Mouse (Mus musculus) kidney, embryonic 15.5 days (tissue): ENCODE results near the gene Slc38a9. TPM values are rescaled to one million over a fixed set of nuclear protein-coding genes. Genes with fewer than 3 reads are reported as not detected.

Experiments used
- ATAC-seq: fragments of 200-750 bp; cut with Nextera tagmentation; replicated peaks from 2 replicates; pipeline ENCODE4 v1.8.0; 2017; ENCODE audit warnings: moderate TSS enrichment; ENCODE audit not compliant: low FRiP score
- H3K27ac ChIP-seq: fragments of 300-500 bp; sonication (generic); 2 replicates; pipeline ENCODE4 v1.5.1; 2015; ENCODE audit warnings: mild to moderate bottlenecking, inconsistent platforms
- H3K27me3 ChIP-seq: fragments of 300-500 bp; sonication (generic); 2 replicates; pipeline ENCODE4 v1.6.1; 2015; ENCODE audit warnings: inconsistent platforms
- H3K36me3 ChIP-seq: fragments of 300-500 bp; sonication (generic); 2 replicates; pipeline ENCODE4 v1.6.1; 2015; ENCODE audit warnings: inconsistent platforms
- H3K4me1 ChIP-seq: fragments of 300-500 bp; sonication (generic); 2 replicates; pipeline ENCODE4 v1.6.1; 2015; ENCODE audit warnings: inconsistent platforms
- H3K4me2 ChIP-seq: fragments of 300-500 bp; sonication (generic); 2 replicates; pipeline ENCODE4 v1.6.1; 2015; ENCODE audit warnings: moderate library complexity, mild to moderate bottlenecking, inconsistent platforms
- H3K4me3 ChIP-seq: fragments of 300-500 bp; sonication (generic); replicated peaks from 2 replicates; pipeline ENCODE4 v1.5.1; 2015; ENCODE audit warnings: mild to moderate bottlenecking, inconsistent platforms
- H3K9ac ChIP-seq: fragments of 300-500 bp; sonication (generic); 2 replicates; pipeline ENCODE4 v1.6.1; 2015; ENCODE audit warnings: mild to moderate bottlenecking, inconsistent platforms
- H3K9me3 ChIP-seq: fragments of 300-500 bp; sonication (generic); replicated peaks from 2 replicates; pipeline ENCODE4 v1.6.1; 2016; ENCODE audit warnings: inconsistent platforms
- WGBS: fragments of 180-500 bp; shearing (Covaris S2); methylation state at CpG from one replicate; pipeline ENCODE4 v1.1.7; 2015; ENCODE audit warnings: mixed read lengths; 5-methylcytosine and 5-hydroxymethylcytosine counted together
- polyA plus RNA-seq: library from polyadenylated mRNA; unstranded; fragments of >200 nt; fragmentation: Nextera tagmentation; extraction: Ambion mirVana; gene quantifications from 2 replicates; pipeline ENCODE4 v1.2.1, GENCODE M21; 2015

The Slc38a9 gene
- polyA plus RNA-seq, 1 experiment from 2014 or later: 15.2 TPM

- no peaks in the 10 kb centered on the region for H3K36me3 ChIP-seq
- no peaks in the 10 kb centered on the region for H3K9me3 ChIP-seq
- WGBS: 25% methylated on average over 18 of the region's 18 CpGs
- ATAC-seq: peak; percentile 77
- no peaks in the 10 kb centered on the region for H3K27me3 ChIP-seq
- H3K4me3 ChIP-seq: peak overlapping the region; percentile 2; the same call in 1 of the 2 replicates
- no peak overlapping the region for H3K9ac ChIP-seq
- H3K4me2 ChIP-seq: peak overlapping the region; percentile 49
- H3K27ac ChIP-seq: peak overlapping the region; percentile 90
- peaks cover 31% of the 10 kb centered on the region for H3K4me1 ChIP-seq
These were observed 91.1 kb downstream of the Slc38a9 start for GRCm38 (mm10) chr13:112751454-112752308.

- Histone ChIP-seq H3K9ac (no peak overlapping the region), H3K4me2 (no peak overlapping the region), H3K27ac (peak overlapping the region; percentile 90), H3K9me3 (no peaks in the 10 kb centered on the region), H3K36me3 (no peaks in the 10 kb centered on the region), H3K4me3 (no peak overlapping the region), H3K27me3 (no peaks in the 10 kb centered on the region), H3K4me1 (peaks cover 31% of the 10 kb centered on the region)
- 60% methylated on average over 11 of the region's 11 CpGs for WGBS
- ATAC-seq: no peak
These were observed 91.9 kb downstream of the Slc38a9 start for GRCm38 (mm10) chr13:112752309-112752975.

DNA sequence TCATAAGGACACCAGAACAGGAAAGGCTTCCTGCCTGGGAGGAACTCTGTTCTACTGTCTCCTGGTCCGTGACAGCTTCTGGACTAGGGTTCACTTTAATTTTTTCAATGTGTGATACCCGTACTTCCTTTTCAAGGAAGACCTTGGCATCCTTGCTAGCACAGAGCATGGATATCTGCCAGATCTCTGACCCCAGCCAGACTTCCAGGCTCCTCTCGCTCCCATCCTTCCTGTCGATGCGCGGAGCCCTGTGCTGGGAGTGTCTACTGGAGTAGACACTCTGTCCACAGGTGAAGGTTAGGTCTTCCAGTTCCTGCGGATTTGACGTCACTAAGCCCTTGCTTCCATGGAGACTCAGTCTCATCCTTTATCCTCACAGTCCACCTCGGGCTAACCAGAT, 93.0 kb downstream of the Slc38a9 start:
- no peak overlapping the region for H3K4me3 ChIP-seq
- ATAC-seq: peak; percentile 37
- no peak overlapping the region for H3K4me2 ChIP-seq
- H3K36me3 ChIP-seq: no peaks in the 10 kb centered on the region
- no peaks in the 10 kb centered on the region for H3K9me3 ChIP-seq
- H3K4me1 ChIP-seq: peaks cover 31% of the 10 kb centered on the region
- peak overlapping the region; percentile 90 for H3K27ac ChIP-seq
- 70% methylated on average over 9 of the region's 9 CpGs for WGBS
- no peak overlapping the region for H3K9ac ChIP-seq
- H3K27me3 ChIP-seq: no peaks in the 10 kb centered on the region

- Histone ChIP-seq H3K4me1 (peaks cover 33% of the 10 kb centered on the region), H3K4me3 (no peak overlapping the region), H3K27me3 (no peaks in the 10 kb centered on the region), H3K4me2 (no peak overlapping the region), H3K9me3 (no peaks in the 10 kb centered on the region), H3K9ac (no peak overlapping the region), H3K27ac (0 out of 2 replicates have a peak overlapping the region, but pooled peaks have one; percentile 45), H3K36me3 (no peaks in the 10 kb centered on the region)
- WGBS: 58% methylated on average over 4 of the region's 4 CpGs
- ATAC-seq: no peak
These were observed 94.3 kb downstream of the Slc38a9 start for GRCm38 (mm10) chr13:112754871-112755270.

DNA sequence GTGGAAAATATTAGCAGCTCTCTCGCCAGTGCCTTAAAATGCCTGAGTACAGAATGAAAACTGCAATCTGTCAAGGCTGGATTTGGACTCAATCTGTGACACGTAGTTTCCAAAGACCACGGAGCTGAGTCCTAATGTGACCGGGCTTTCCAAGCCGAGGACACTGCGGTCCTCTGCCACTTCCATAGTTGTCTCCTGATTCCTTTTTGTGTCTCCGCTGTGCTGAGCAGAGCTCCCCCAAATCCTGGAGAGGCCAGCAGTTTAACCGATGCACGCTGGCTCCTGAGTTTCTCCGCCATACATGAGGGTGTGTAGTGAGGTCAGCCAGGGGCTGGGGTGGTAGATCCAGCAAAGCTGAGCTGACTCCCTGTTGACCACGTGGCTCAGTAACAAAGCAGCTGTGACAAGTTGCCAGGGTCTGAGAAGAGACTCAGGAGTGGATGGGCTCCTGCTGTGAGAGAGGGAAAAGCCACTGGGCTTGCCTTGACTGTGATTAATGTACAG, 95.0 kb downstream of the Slc38a9 start:
- peak overlapping the region; percentile 74 for H3K27ac ChIP-seq
- H3K9ac ChIP-seq: no peak overlapping the region
- H3K27me3 ChIP-seq: no peaks in the 10 kb centered on the region
- H3K9me3 ChIP-seq: no peaks in the 10 kb centered on the region
- WGBS: 56% methylated on average over 11 of the region's 11 CpGs
- no peak overlapping the region for H3K4me2 ChIP-seq
- peaks cover 40% of the 10 kb centered on the region for H3K4me1 ChIP-seq
- no peaks in the 10 kb centered on the region for H3K36me3 ChIP-seq
- no peak overlapping the region for H3K4me3 ChIP-seq
- ATAC-seq: no peak; the same call in 1 of the 2 replicates

- H3K27ac ChIP-seq: no peak overlapping the region
- WGBS: 82% methylated on average over 9 of the region's 9 CpGs
- H3K9me3 ChIP-seq: no peaks in the 10 kb centered on the region
- H3K27me3 ChIP-seq: no peaks in the 10 kb centered on the region
- ATAC-seq: no peak
- no peak overlapping the region for H3K4me3 ChIP-seq
- H3K9ac ChIP-seq: no peak overlapping the region
- peaks cover 30% of the 10 kb centered on the region for H3K4me1 ChIP-seq
- no peak overlapping the region for H3K4me2 ChIP-seq
- H3K36me3 ChIP-seq: no peaks in the 10 kb centered on the region
These were observed 96.8 kb downstream of the Slc38a9 start for GRCm38 (mm10) chr13:112757395-112757794.

- ATAC-seq: no peak
- H3K4me3 ChIP-seq: no peak overlapping the region
- no peak overlapping the region for H3K4me2 ChIP-seq
- no peaks in the 10 kb centered on the region for H3K36me3 ChIP-seq
- no peak overlapping the region for H3K9ac ChIP-seq
- 79% methylated on average over 6 of the region's 6 CpGs for WGBS
- no peak overlapping the region for H3K27ac ChIP-seq
- H3K4me1 ChIP-seq: peaks cover 38% of the 10 kb centered on the region
- no peaks in the 10 kb centered on the region for H3K27me3 ChIP-seq
- no peaks in the 10 kb centered on the region for H3K9me3 ChIP-seq
These were observed 98.1 kb downstream of the Slc38a9 start for GRCm38 (mm10) chr13:112758546-112759090.

DNA sequence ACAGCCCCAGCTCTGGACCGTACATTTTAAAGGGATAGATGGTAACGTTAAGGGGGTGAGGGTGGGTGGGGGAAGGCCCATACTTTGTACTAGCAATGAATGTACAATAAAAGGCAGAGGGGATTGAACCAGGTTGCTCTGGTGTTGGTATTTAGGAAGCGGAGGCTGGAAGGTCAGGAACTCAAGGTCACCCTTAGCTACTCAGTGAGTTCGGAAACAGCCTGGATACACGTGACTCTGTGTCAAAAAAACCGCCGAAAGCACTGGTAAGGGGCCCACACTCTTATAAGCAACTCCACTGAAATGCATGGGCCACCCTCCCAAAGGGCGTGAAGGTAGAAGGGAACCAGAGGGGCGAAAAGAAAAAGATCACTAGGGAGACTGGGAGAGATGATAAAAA, 98.8 kb downstream of the Slc38a9 start:
- no peak overlapping the region for H3K27ac ChIP-seq
- H3K4me3 ChIP-seq: no peak overlapping the region
- H3K9ac ChIP-seq: no peak overlapping the region
- WGBS: 78% methylated on average over 9 of the region's 9 CpGs
- H3K27me3 ChIP-seq: no peaks in the 10 kb centered on the region
- no peaks in the 10 kb centered on the region for H3K9me3 ChIP-seq
- H3K4me1 ChIP-seq: peaks cover 45% of the 10 kb centered on the region
- H3K36me3 ChIP-seq: no peaks in the 10 kb centered on the region
- ATAC-seq: no peak
- H3K4me2 ChIP-seq: no peak overlapping the region

GRCm38 (mm10) chr13:112759777-112760537, 99.4 kb downstream of the Slc38a9 start:
- no peak for ATAC-seq
- H3K27ac ChIP-seq: no peak overlapping the region
- 74% methylated on average over 15 of the region's 15 CpGs for WGBS

GRCm38 (mm10) chr13:112760538-112760881, 100.0 kb downstream of the Slc38a9 start:
- H3K27ac ChIP-seq: peak overlapping the region; percentile 7; the same call in 1 of the 2 replicates
- no peaks in the 10 kb centered on the region for H3K36me3 ChIP-seq
- 28% methylated on average over 1 of the region's 1 CpGs for WGBS
- H3K27me3 ChIP-seq: no peaks in the 10 kb centered on the region
- peaks cover 44% of the 10 kb centered on the region for H3K4me1 ChIP-seq
- no peak overlapping the region for H3K4me2 ChIP-seq
- H3K4me3 ChIP-seq: no peak overlapping the region
- ATAC-seq: no peak
- no peaks in the 10 kb centered on the region for H3K9me3 ChIP-seq
- no peak overlapping the region for H3K9ac ChIP-seq

More at GRCm38 (mm10) chr13:112759777-112760537, 99.4 kb downstream of the Slc38a9 start:
- H3K9me3 ChIP-seq: no peaks in the 10 kb centered on the region
- H3K27me3 ChIP-seq: no peaks in the 10 kb centered on the region
- peaks cover 47% of the 10 kb centered on the region for H3K4me1 ChIP-seq
- H3K9ac ChIP-seq: no peak overlapping the region
- H3K4me3 ChIP-seq: no peak overlapping the region
- H3K4me2 ChIP-seq: no peak overlapping the region
- no peaks in the 10 kb centered on the region for H3K36me3 ChIP-seq

DNA sequence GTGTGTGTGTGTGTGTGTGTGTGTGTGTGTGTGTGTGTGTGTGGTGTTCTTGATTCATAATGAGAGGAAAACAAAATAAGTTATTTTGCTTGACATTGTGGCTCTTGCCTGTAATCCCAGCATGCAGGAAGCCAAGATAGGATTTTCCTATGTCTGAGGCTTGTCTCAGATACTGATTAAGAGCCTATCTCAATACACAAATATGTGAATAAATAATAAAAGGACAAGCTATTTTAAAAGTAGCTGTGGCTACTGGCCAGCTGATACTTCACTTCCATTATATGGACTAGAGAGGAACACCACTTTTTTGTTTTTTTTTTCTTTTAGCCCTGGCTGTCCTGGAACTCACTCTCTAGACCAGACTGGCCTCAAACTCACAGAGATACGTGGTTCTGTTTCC, 101.2 kb downstream of the Slc38a9 start:
- Histone ChIP-seq H3K4me2 (no peak overlapping the region), H3K9me3 (no peaks in the 10 kb centered on the region; the same call in 1 of the 2 replicates), H3K4me1 (peaks cover 40% of the 10 kb centered on the region), H3K27ac (peak overlapping the region; percentile 58; the same call in 1 of the 2 replicates), H3K27me3 (no peaks in the 10 kb centered on the region), H3K9ac (no peak overlapping the region), H3K4me3 (no peak overlapping the region), H3K36me3 (no peaks in the 10 kb centered on the region)
- ATAC-seq: no peak
- 37% methylated on average over 1 of the region's 1 CpGs for WGBS
